Comparison of ENCODE assay signal across 8 mouse cellular contexts in genomic region chr1:45925500-45926392, GRCm38 (mm10). TPM values are rescaled to one million over a fixed set of nuclear protein-coding genes. Genes with fewer than 3 reads are reported as not detected.
DNase-seq lines count a peak whose midpoint lies in the region; ATAC-seq lines count a peak whose summit lies in the region.

No protein-coding gene starts in this region.

- H3K4me3 ChIP-seq in hindbrain, embryonic 13.5 days, result peak overlapping the region; percentile 69
- peak overlapping the region; percentile 87 for H3K4me3 ChIP-seq in macrophage (ENCODE audit: inconsistent target)

- no peak overlapping the region for H3K27ac ChIP-seq in hindbrain, embryonic 13.5 days
- H3K27ac ChIP-seq in macrophage, result peak overlapping the region; percentile 69

- peaks cover 45% of the 10 kb centered on the region; the same call in 1 of the 2 replicates for H3K79me2 ChIP-seq in macrophage (ENCODE audit: inconsistent target)

- H3K9me3 ChIP-seq in hindbrain, embryonic 13.5 days, result no peaks in the 10 kb centered on the region

- peak overlapping the region; percentile 69 for H3K9ac ChIP-seq in hindbrain, embryonic 13.5 days

- no peaks in the 10 kb centered on the region for H3K36me3 ChIP-seq in hindbrain, embryonic 13.5 days
- H3K36me3 ChIP-seq in macrophage (ENCODE audit: inconsistent target), result peaks cover 5% of the 10 kb centered on the region; the same call in 1 of the 2 replicates

- DNase-seq in adrenal gland, adult 18-20 months (ENCODE audit: low spot score in 2 of 2), result peak; percentile 79 to 81
- DNase-seq in cerebellum, postnatal 36 days, result peak; percentile 49 to 57
- DNase-seq in frontal cortex, postnatal 25 days (ENCODE audit: low spot score in 2 of 2), result peak; percentile 31 to 50
- DNase-seq in left cerebral cortex, adult 8-10 months (ENCODE audit: low spot score in 2 of 2), result peak; percentile 29 to 53
- peak; percentile 58 to 70 for DNase-seq in right cerebral cortex, postnatal 10 days (ENCODE audit: low spot score in 2 of 2)
- DNase-seq in thymus, postnatal 0 days (ENCODE audit: low spot score), result no peak

- under 1% methylated on average over 53 of the region's 53 CpGs for WGBS in hindbrain, embryonic 13.5 days
- 4% methylated on average over 51 of the region's 53 CpGs for WGBS in macrophage (ENCODE audit: missing documents)

- H3K27me3 ChIP-seq in hindbrain, embryonic 13.5 days, result peaks cover 27% of the 10 kb centered on the region

- ATAC-seq in hindbrain, embryonic 13.5 days (ENCODE audit: low FRiP score), result peak; percentile 97

- peak overlapping the region; percentile 68 for H3K4me2 ChIP-seq in hindbrain, embryonic 13.5 days

- H3K4me1 ChIP-seq in hindbrain, embryonic 13.5 days (replicated peaks), result peaks cover 9% of the 10 kb centered on the region

RNA-seq across cellular contexts. Expression of gene Slc40a1, which starts 0.6 kb away (rescaled TPM):
- total RNA-seq in adrenal gland, adult 18-20 months (2021), result 10 to 100 TPM in 1 of 2 experiments, 1 to 10 TPM in 1; 6.9 to 11.1 TPM
- polyA plus RNA-seq in hindbrain, embryonic 13.5 days (2015; fragmentation: Nextera tagmentation; extraction: Ambion mirVana), result 32.0 and 38.1 TPM in 2 replicates
- 10 to 100 TPM in 3 of 4 experiments, 1 to 10 TPM in 1; 9.7 to 11.3 (median 10.7) TPM for total RNA-seq in left cerebral cortex, adult 8-10 months (2022)
- total RNA-seq in macrophage (2018; cell fraction: chromatin; rRNA removed), result 1,000 to 10,000 TPM in 2 of 26 experiments, 100 to 1,000 TPM in 10, 10 to 100 TPM in 13, 1 to 10 TPM in 1; 8.8 to 1,147 (median 57.2) TPM
- 100 to 1,000 TPM in 18 of 26 experiments, 10 to 100 TPM in 8; 58.2 to 1,000 (median 243) TPM for total RNA-seq in macrophage (2018; cell fraction: cytosol; rRNA removed)
- total RNA-seq in macrophage (2018; cell fraction: nucleus; rRNA removed), result 1,000 to 10,000 TPM in 2 of 26 experiments, 100 to 1,000 TPM in 13, 10 to 100 TPM in 11; 23.5 to 1,357 (median 156) TPM
- 393 to 687 TPM (median 472 TPM) in 3 replicates for polyA plus RNA-seq in macrophage (2018)
- 30.1 and 36.2 TPM in 2 replicates for polyA plus RNA-seq in thymus, postnatal 0 days (2015; fragmentation: Nextera tagmentation; extraction: Ambion mirVana)

RNA-seq across cellular contexts. Expression of gene Gm5269, which starts 35.7 kb away (rescaled TPM):
- total RNA-seq in adrenal gland, adult 18-20 months (2021), result not detected
- polyA plus RNA-seq in hindbrain, embryonic 13.5 days (2015; fragmentation: Nextera tagmentation; extraction: Ambion mirVana), result not detected in 2 replicates
- total RNA-seq in left cerebral cortex, adult 8-10 months (2022), result not detected
- total RNA-seq in macrophage (2018; cell fraction: chromatin; rRNA removed), result 10 to 100 TPM in 5 of 26 experiments, 1 to 10 TPM in 8, not detected in 13; 1.0 to 96.9 (median 6.6) TPM
- under 1 TPM in 1 of 26 experiments, not detected in 25; 0.26 TPM for total RNA-seq in macrophage (2018; cell fraction: cytosol; rRNA removed)
- total RNA-seq in macrophage (2018; cell fraction: nucleus; rRNA removed), result 10 to 100 TPM in 2 of 26 experiments, 1 to 10 TPM in 9, not detected in 15; 1.3 to 14.4 (median 5.7) TPM
- not detected in 3 replicates for polyA plus RNA-seq in macrophage (2018)
- not detected in 2 replicates for polyA plus RNA-seq in thymus, postnatal 0 days (2015; fragmentation: Nextera tagmentation; extraction: Ambion mirVana)

Comparison
In these comparisons a context has a peak if more than half of its experiments do, and no peak if none do; other contexts are left out.
1. RNA of gene Slc40a1, which starts 0.6 kb away (polyA plus RNA-seq): 393 to 687 TPM in macrophage; 32.0 to 38.1 TPM in hindbrain, embryonic 13.5 days and 30.1 to 36.2 TPM in thymus, postnatal 0 days; every median in the first group is over 10 times any median in the second.